Mouse (Mus musculus) adrenal gland, adult (tissue): ENCODE measurements around the gene Ccnh.
"Not testable (repeated sequence)": the region's sequence is repeated elsewhere in the genome, so short reads cannot be mapped to it uniquely, and the experiment has no call there.

Experiments used
- DNase-seq, 2 experiments: peaks; one replicate each; pipeline ENCODE4 v3.0.0; 2022 to 2023; ENCODE audit warnings: low spot score in 1 of 2; ENCODE audit not compliant: inconsistent age in 2 of 2

Gene Ccnh

GRCm38 (mm10) chr13:85188903-85189643, at the start of gene Ccnh:
TSS of gene Ccnh (plus strand) at chr13:85189408.
- peak; percentile 94 to 97 for DNase-seq

GRCm38 (mm10) chr13:85143361-85143760, 45.8 kb upstream of the Ccnh start:
- DNase-seq, result not testable (repeated sequence)

GRCm38 (mm10) chr13:85146471-85146870, 42.7 kb upstream of the Ccnh start:
- DNase-seq, result no peak

- no peak for DNase-seq
Observed at GRCm38 (mm10) chr13:85154746-85155145, 34.5 kb upstream of the Ccnh start.

- DNase-seq, result no peak
Observed at GRCm38 (mm10) chr13:85159971-85160370, 29.2 kb upstream of the Ccnh start.

- no peak for DNase-seq
Observed at GRCm38 (mm10) chr13:85164512-85165124, 24.6 kb upstream of the Ccnh start.

GRCm38 (mm10) chr13:85189644-85190121, 475 bp downstream of the Ccnh start:
- no peak for DNase-seq

- DNase-seq, result peak in 1 of 2 experiments; percentile 16
Observed at GRCm38 (mm10) chr13:85191253-85191652, 2.0 kb downstream of the Ccnh start.

DNA sequence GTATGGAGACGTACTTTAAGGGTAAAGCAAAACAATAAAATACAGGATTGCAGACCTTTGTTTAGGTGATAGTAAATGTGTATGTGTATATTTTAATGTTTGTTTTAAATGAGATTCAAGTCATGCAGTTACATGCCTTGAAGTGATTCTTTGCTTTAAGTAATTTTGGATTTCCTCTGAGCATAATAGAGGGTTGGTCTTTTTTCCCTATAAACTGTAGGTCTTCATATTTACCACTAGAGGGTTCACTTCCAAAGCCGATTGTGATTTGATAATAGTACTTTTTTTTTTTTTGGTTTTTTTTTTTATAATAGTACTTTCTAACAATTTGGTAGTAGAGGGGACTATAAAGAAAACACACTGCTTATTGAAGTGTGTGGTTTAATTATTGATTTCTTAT, 18.3 kb downstream of the Ccnh start:
- no peak for DNase-seq

DNA sequence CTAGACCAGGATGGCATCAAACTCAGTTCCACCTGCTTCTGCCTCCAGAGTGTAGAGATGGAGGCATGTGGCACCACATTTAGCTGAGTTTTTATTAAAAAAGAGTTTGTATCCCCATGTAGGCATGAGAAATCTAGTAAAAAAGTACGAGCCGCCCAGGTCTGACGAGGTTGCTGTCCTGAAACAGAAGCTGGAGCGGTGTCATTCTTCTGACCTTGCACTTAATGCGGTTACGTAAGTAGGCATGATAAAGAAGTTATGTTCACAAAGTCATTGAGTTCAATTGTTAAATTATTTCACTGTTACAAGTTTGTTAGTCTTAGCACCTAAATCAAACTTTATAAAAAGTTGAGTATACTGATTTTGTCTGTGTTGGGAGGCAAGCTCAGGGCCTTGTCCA, 19.4 kb downstream of the Ccnh start:
- DNase-seq, result peak; percentile 16 to 75

DNA sequence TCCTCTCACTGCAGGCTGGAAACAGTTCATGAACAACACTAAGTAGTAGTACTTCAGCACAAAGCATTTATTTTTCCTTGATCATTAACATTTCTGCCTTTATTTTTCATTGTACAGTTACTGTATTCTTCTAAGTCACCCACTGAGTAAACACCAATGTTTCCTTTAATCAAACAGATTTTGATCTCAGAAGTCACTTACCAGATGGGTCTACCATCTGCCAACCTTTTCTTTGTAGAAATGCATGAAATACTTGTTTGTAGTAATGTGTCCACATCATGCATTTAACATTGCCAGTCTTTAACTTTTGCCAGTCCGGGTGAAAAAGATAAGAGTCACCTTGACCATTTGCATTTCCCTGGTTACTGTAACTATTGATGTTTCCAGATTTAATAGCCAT, 21.1 kb downstream of the Ccnh start:
- no peak for DNase-seq

- no peak for DNase-seq
Observed at GRCm38 (mm10) chr13:85218656-85219055, 29.4 kb downstream of the Ccnh start.

DNA sequence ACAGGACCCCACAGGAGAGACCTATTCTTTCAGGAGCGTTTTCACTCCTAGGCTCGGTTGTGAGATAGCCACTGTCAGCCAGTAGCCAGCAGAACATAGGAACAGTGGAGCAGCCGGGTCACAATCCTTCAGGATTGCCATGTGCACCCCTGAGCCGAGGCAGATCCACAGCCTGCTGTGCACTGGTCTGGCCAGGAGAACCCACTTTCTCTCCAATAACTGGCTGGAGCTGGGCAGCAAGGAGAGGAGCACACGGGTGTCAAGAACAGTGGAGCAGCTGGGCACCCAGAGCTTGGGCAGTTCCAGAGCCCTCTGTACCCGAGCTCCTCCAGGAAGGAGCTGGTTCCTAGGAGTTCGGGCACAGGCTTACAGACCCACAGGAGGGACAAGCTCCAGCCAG, 49.6 kb downstream of the Ccnh start:
- no peak for DNase-seq
